Mouse (Mus musculus) T-cell, adult 2 months (primary cell): ENCODE measurements around the gene Chst11.

Source experiments
- DNase-seq: peaks from one replicate; pipeline ENCODE4 v3.0.0; 2022; ENCODE audit warnings: low spot score

The Chst11 gene

GRCm38 (mm10) chr10:83217256-83217655 lies 232.0 kb downstream of the Chst11 start:
- DNase-seq: no peak

DNA sequence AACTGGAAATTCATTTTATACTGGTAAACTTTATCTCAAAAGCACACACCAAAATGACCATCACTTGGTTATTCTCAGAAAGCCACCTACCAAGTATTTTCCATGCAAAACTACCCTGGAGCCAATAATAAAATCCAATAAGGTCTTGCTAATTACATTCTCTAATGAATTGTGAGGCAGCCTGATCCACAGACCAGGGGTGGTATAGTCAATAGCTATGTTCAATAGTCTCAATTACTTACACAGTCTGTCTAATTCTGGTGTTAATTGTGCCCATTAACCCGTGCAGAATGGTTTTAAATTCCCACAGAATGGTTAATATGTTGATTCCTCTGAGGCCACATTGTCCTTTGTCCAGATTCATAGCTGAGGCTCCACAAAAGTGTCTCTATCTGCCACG lies 233.5 kb downstream of the Chst11 start:
- DNase-seq: no peak

DNA sequence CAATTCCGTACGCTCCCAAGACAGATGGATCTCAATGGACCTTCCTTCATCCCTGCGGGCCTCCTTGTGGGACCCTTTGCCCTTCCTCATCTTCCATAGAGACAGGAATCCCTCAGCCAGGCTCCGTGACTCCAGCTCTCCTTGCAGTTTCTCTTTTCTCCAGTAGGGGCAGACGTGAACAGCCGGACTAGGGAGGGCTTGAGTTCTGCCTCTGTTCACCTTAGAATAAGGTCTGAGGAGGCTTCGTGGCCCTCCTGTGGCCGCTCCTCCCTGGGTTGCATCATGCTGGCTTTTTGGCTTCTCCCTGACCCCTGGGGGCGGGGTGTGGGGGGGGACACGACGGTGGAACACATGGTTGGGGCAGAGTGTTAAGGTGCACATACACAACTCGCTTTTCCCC lies 234.4 kb downstream of the Chst11 start:
- peak; percentile 17 for DNase-seq

DNA sequence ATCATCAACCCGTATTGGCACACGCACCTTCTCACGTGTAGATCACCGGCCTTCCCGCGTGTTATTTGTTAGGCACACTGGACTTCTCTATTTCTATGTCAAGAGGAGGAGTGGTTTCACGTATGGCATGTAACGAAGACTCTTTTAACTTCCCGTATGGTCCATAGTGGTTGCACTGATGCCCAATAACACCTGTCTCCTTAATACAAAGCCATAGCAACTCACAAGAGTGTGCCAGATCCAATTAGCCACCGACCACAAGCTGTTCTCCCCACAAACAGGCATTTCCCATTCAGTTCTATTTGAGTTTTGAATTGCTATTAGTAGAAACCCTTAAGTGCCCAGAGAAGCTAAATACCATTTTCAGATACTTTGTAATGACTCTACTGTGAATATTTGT lies 234.9 kb downstream of the Chst11 start:
- no peak for DNase-seq

GRCm38 (mm10) chr10:83220847-83221246 lies 235.5 kb downstream of the Chst11 start:
- DNase-seq: no peak

- no peak for DNase-seq
Observed at GRCm38 (mm10) chr10:83224999-83225398, 239.7 kb downstream of the Chst11 start.

DNA sequence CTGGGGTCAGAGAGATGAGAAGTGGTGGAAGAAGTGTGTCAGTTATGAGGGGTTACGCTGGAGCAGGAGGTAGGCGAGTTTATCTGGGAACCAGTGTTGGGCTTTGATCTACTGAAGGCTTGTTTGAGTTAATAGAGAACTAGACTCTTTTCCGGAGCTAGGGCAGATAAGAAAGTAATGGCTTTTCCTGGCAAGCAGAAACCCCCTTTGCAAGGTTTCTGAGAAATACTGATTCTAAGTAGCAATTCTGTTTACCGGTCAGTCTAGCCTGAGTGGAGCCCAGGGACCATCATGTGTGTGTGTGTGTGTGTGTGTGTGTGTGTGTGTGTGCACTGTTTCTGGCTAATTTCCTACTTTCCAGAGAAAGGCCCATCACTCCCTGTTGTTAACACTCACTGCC lies 243.3 kb downstream of the Chst11 start:
- DNase-seq: no peak

- DNase-seq: no peak
Observed at GRCm38 (mm10) chr10:83233967-83234366, 248.7 kb downstream of the Chst11 start.

- no peak for DNase-seq
Observed at GRCm38 (mm10) chr10:83234391-83234790, 249.1 kb downstream of the Chst11 start.

- no peak for DNase-seq
Observed at GRCm38 (mm10) chr10:83242106-83242686, 256.9 kb downstream of the Chst11 start.

GRCm38 (mm10) chr10:83244131-83244530 lies 258.8 kb downstream of the Chst11 start:
- no peak for DNase-seq
